Mouse (Mus musculus) kidney, adult 10 weeks (tissue): ENCODE measurements around the gene Chrm4. TPM values are rescaled to one million over a fixed set of nuclear protein-coding genes. Genes with fewer than 3 reads are reported as not detected.

ENCODE experiments used
- polyA plus RNA-seq: library from polyadenylated mRNA; stranded (reverse); fragments of 350-450 nt; fragmentation: Illumina TruSeq; extraction: RNeasy Lipid Tissue Mini Kit (QIAGEN cat#74804); gene quantifications from one replicate; pipeline ENCODE4 v1.2.3, GENCODE M21; 2014; ENCODE audit warnings: low read depth, low replicate concordance

Chrm4 gene
- polyA plus RNA-seq, result not detected

DNA sequence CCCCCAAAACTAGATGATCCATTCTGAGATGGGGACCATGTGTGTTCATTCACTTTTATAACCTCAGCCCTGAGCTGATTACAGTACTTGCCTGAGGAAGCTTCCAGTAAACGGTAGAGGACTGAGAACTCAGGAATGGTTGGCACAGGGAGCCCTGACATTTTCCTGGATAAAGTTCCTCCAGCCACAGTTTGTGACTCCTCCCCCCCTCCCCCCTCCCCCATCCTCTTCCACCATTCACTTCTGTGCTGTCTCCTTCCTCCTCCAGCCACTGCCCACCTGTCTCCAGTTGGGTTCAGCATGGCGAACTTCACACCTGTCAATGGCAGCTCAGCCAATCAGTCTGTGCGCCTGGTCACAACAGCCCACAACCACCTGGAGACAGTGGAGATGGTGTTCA lies at the start of gene Chrm4:
Chrm4 (plus strand) TSS at position 301 of the 400 bp plus-strand sequence.

DNA sequence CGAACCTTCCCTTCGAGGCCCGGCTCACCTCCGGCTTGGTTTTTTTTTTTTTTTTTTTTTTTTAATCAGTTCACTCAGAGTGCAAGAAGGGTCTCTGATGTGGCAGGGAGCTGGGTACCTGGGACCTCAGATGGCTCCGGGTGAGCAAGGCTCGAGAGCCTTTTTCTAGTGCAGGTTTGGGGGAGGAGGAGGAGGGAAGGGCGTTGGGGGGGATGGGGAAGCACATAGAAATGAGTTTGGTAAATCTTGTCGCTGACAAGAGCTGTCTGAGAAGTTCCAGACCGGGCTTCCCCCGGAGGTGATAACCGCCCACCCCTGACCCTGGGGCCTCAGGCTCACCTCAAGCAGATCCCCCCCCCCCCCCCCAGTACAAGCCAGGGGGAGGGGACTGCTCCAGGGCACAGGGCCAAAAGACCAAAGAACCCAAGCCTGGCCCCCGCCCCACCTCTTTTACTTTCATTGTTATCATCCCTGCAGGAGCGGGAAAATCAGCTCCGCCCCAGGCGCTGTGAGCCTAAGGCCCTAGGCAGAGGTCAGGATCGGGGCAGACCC lies 5.2 kb downstream of the Chrm4 start, which contains the start of gene Mdk:
Mdk (minus strand) TSS at position 138 of the 552 bp plus-strand sequence.

DNA sequence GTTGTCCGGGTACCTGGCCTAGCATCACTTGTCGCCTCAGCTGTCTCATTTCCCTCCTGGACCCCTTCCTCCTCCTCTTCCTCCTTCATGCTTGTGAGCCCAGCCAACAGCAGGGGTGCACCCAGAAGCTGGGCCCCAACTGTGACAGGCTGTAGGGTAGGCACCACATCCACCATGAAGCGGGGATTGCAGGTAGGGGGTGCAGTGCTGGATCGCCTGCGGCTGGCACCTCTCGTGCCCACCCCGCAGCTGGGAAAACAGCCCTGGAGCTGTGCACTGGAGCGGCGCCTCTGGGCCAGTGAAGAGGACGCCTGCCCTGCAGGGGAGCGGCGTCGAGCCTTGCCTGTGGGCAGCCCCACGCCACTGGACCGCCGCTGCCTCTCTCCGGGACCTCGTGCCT lies 18.4 kb downstream of the Chrm4 start, which contains the start of gene Gm9821:
Gm9821 (plus strand) TSS at position 221 of the 400 bp plus-strand sequence.

DNA sequence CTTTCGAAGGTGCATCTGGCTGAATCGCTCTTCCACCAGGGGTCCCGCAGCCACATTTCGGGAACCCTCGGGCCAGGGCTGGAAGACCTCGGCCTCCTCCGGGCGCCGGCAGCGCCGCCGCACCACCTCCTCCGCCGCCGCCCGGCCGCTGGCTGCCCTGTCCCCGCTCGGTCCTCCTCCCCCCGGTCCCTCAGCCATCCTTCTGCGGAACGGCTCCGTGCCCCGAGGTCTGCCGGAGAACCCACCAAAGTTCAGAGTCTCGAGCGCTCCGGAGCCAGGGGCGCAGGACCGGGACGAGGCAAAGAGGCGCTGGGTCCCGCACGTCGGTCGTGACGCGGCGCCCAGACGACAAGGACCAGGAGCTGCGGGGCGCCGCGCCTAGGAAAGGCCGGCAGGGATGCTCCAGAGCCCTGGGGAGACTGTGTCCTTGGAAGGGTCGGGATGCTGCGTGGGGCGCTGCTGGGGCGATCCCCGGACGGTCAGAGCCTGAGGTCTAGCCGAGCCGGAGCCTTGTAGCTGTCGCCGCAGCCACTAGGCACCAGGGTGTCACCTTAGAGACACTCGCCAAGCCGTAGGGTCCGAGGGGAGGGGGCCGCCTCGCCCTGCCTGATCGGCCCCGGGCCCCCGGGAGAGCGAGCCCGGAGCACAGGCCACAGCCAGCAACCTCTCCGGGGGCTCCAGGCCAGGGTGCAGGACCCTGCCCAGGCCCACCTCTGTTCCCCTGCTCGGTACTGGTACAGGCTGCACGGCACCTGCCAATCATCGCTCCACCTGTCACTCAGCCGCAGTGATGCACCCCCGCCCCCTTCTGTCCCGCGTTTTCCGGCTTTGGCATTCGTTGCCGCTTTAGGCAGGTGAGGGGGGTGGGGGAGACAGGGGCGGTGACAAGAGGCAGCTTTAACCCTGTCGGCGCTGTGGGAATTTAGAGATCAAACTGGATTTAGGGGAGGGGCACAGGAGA lies 48.8 kb downstream of the Chrm4 start, which contains the start of gene Dgkz:
Dgkz (minus strand) TSS at position 284 of the 961 bp plus-strand sequence.

Other genes with a start within 250 kb of the Chrm4 start
- gene Atg13, start 216.7 kb upstream of the Chrm4 start, polyA plus RNA-seq, result 14.1 TPM
- 18.5 TPM for gene Harbi1, start 216.4 kb upstream of the Chrm4 start, polyA plus RNA-seq
- 4.4 TPM for gene Ambra1, start 197.1 kb upstream of the Chrm4 start, polyA plus RNA-seq
- gene Mdk, start 5.0 kb downstream of the Chrm4 start, polyA plus RNA-seq, result 1.8 TPM
- gene Gm9821, start 18.5 kb downstream of the Chrm4 start, polyA plus RNA-seq, result not detected
- 0.93 TPM for gene Dgkz, start 48.6 kb downstream of the Chrm4 start, polyA plus RNA-seq
- 5.8 TPM for gene Creb3l1, start 97.3 kb downstream of the Chrm4 start, polyA plus RNA-seq
- gene Phf21a, start 165.9 kb downstream of the Chrm4 start, polyA plus RNA-seq, result 38.3 TPM